Mouse (Mus musculus): ENCODE measurements at regions not wholly inside any gene's neighbourhood (a gene's known extent, or its start where the extent isn't known, plus 50 kb on each side); places are given as distances from the start of the nearest gene placed in this dataset.

GRCm38 (mm10) chr6:94957990-94958389 lies 159.1 kb upstream of the Kbtbd8 start:
- CTCF ChIA-PET, result no interaction called here

GRCm38 (mm10) chr6:94957172-94957668 lies 159.8 kb upstream of the Kbtbd8 start:
- CTCF ChIA-PET, result no interaction called here

- CTCF ChIA-PET, result no interaction called here
These were observed 162.5 kb upstream of the Kbtbd8 start for GRCm38 (mm10) chr6:94954580-94954979.

GRCm38 (mm10) chr6:94953658-94954057 lies 163.4 kb upstream of the Kbtbd8 start:
- CTCF ChIA-PET, result no interaction called here

- CTCF ChIA-PET, result no interaction called here
These were observed 164.9 kb upstream of the Kbtbd8 start for GRCm38 (mm10) chr6:94951971-94952768.

- CTCF ChIA-PET, result no interaction called here
These were observed 166.1 kb upstream of the Kbtbd8 start for GRCm38 (mm10) chr6:94950944-94951343.

GRCm38 (mm10) chr6:94950319-94950718 lies 166.7 kb upstream of the Kbtbd8 start:
- CTCF ChIA-PET, result no interaction called here

GRCm38 (mm10) chr6:94946352-94946900 lies 170.6 kb upstream of the Kbtbd8 start:
- CTCF ChIA-PET, result no interaction called here

- CTCF ChIA-PET, result no interaction called here
These were observed 171.3 kb upstream of the Kbtbd8 start for GRCm38 (mm10) chr6:94945715-94946114.

- CTCF ChIA-PET, result no interaction called here
These were observed 172.8 kb upstream of the Kbtbd8 start for GRCm38 (mm10) chr6:94944196-94944595.

GRCm38 (mm10) chr6:94938949-94939348 lies 178.1 kb upstream of the Kbtbd8 start:
- CTCF ChIA-PET, result no interaction called here

GRCm38 (mm10) chr6:94936206-94936605 lies 180.8 kb upstream of the Kbtbd8 start:
- CTCF ChIA-PET, result no interaction called here

GRCm38 (mm10) chr6:94935706-94936105 lies 181.3 kb upstream of the Kbtbd8 start:
- CTCF ChIA-PET, result no interaction called here

- CTCF ChIA-PET, result no interaction called here
These were observed 189.2 kb upstream of the Kbtbd8 start for GRCm38 (mm10) chr6:94927811-94928210.

- CTCF ChIA-PET, result no interaction called here
These were observed 190.3 kb upstream of the Kbtbd8 start for GRCm38 (mm10) chr6:94926652-94927211.

GRCm38 (mm10) chr6:94925408-94925807 lies 191.6 kb upstream of the Kbtbd8 start:
- CTCF ChIA-PET, result no interaction called here

GRCm38 (mm10) chr6:94924338-94925039 lies 192.6 kb upstream of the Kbtbd8 start:
- CTCF ChIA-PET, result interaction anchor here (0.7 kb wide), 1 partner anchor 193 kb away, joined by 13 read pairs; no protein-coding TSS in a partner anchor

GRCm38 (mm10) chr6:94921741-94922140 lies 195.3 kb upstream of the Kbtbd8 start:
- CTCF ChIA-PET, result no interaction called here

GRCm38 (mm10) chr6:94920770-94921169 lies 196.3 kb upstream of the Kbtbd8 start:
- CTCF ChIA-PET, result no interaction called here

GRCm38 (mm10) chr6:94919194-94919743 lies 197.8 kb upstream of the Kbtbd8 start:
- CTCF ChIA-PET, result no interaction called here

- CTCF ChIA-PET, result no interaction called here
These were observed 201.0 kb upstream of the Kbtbd8 start for GRCm38 (mm10) chr6:94915842-94916620.

- CTCF ChIA-PET, result no interaction called here
These were observed 205.2 kb upstream of the Kbtbd8 start for GRCm38 (mm10) chr6:94911836-94912235.
